In genomic region chr3:136893596-136894402, GRCm38 (mm10) we compare ENCODE assay signal across 18 mouse cellular contexts.
DNase-seq lines count a peak whose midpoint lies in the region; ATAC-seq and TF ChIP-seq lines count a peak whose summit lies in the region.
"Had no signal": no experiment of that assay in that cellular context is flagged by ENCODE, and none has a peak within 500 bp of the region (broad histone marks: within the 10 kb centered on the region; RNA-seq: fewer than 3 reads in every experiment).

No protein-coding gene starts in this region.

- no peak overlapping the region for H3K9ac ChIP-seq in forebrain, embryonic 16.5 days (replicated peaks; ENCODE audit: low read depth, low read length)
- no peak overlapping the region for H3K9ac ChIP-seq in midbrain, embryonic 12.5 days (replicated peaks)
- no peak overlapping the region for H3K9ac ChIP-seq in neural tube, embryonic 15.5 days (replicated peaks)
- H3K9ac ChIP-seq: kidney, embryonic 15.5 days; limb, embryonic 15.5 days; liver, embryonic 15.5 days; neural tube, embryonic 13.5 days had no signal

- ATAC-seq in forebrain, embryonic 16.5 days = peak; percentile 66
- ATAC-seq in midbrain, embryonic 12.5 days (ENCODE audit: low FRiP score, low read depth) = peak; percentile 59; the same call in 1 of the 2 replicates
- ATAC-seq in neural tube, embryonic 15.5 days (ENCODE audit: low FRiP score) = no peak

- TF ChIP-seq POLR2A in brain, embryonic 14.5 days (IDR thresholded peaks at IDR 0.05; ENCODE audit: borderline replicate concordance, extremely low read depth, insufficient read depth, insufficient read length, poor library complexity, severe bottlenecking) = no peak
- no peak for TF ChIP-seq POLR2A in cortical plate, adult 2 months (IDR thresholded peaks at IDR 0.05; ENCODE audit: extremely low read depth, insufficient read depth, low read length)

- H3K36me3 ChIP-seq in forebrain, embryonic 16.5 days (ENCODE audit: control insufficient read depth, insufficient read depth) = no peaks in the 10 kb centered on the region
- H3K36me3 ChIP-seq in midbrain, embryonic 12.5 days = no peaks in the 10 kb centered on the region
- peaks cover 12% of the 10 kb centered on the region for H3K36me3 ChIP-seq in neural tube, embryonic 15.5 days

- no peaks in the 10 kb centered on the region for H3K9me3 ChIP-seq in forebrain, embryonic 16.5 days (ENCODE audit: control insufficient read depth, low read length)
- no peaks in the 10 kb centered on the region for H3K9me3 ChIP-seq in midbrain, embryonic 12.5 days
- H3K9me3 ChIP-seq in neural tube, embryonic 15.5 days (replicated peaks) = no peaks in the 10 kb centered on the region
- H3K9me3 ChIP-seq: kidney, embryonic 15.5 days; limb, embryonic 15.5 days; liver, embryonic 15.5 days; neural tube, embryonic 13.5 days had no signal

- H3K4me1 ChIP-seq in cortical plate, adult 2 months (ENCODE audit: control insufficient read depth, insufficient read depth, low read length) = peaks cover 12% of the 10 kb centered on the region
- peaks cover 5% of the 10 kb centered on the region for H3K4me1 ChIP-seq in forebrain, embryonic 16.5 days (replicated peaks; ENCODE audit: control insufficient read depth, insufficient read depth, low read length)
- H3K4me1 ChIP-seq in midbrain, embryonic 12.5 days = peaks cover 12% of the 10 kb centered on the region; the same call in 1 of the 2 replicates
- peaks cover 10% of the 10 kb centered on the region; the same call in 1 of the 2 replicates for H3K4me1 ChIP-seq in neural tube, embryonic 15.5 days
- H3K4me1 ChIP-seq: kidney, embryonic 15.5 days; limb, embryonic 15.5 days; liver, embryonic 15.5 days had no signal

- no peak overlapping the region for H3K4me3 ChIP-seq in cortical plate, adult 2 months (ENCODE audit: insufficient read depth, low read length)
- H3K4me3 ChIP-seq in forebrain, embryonic 16.5 days (replicated peaks; ENCODE audit: low read length) = no peak overlapping the region
- H3K4me3 ChIP-seq in midbrain, embryonic 12.5 days = no peak overlapping the region
- no peak overlapping the region for H3K4me3 ChIP-seq in neural tube, embryonic 15.5 days (replicated peaks)
- H3K4me3 ChIP-seq: heart, adult 2 months; kidney, embryonic 15.5 days; limb, embryonic 15.5 days; liver, embryonic 15.5 days; neural tube, embryonic 13.5 days had no signal

- no peak for TF ChIP-seq CTCF in brain, embryonic 14.5 days (IDR thresholded peaks at IDR 0.05; ENCODE audit: borderline replicate concordance, extremely low read depth, insufficient read depth, insufficient read length)
- no peak for TF ChIP-seq CTCF in cortical plate, adult 2 months (IDR thresholded peaks at IDR 0.05; ENCODE audit: extremely low read depth, insufficient read depth, low read length)

- WGBS in forebrain, embryonic 16.5 days = 15% methylated on average over 18 of the region's 18 CpGs
- WGBS in midbrain, embryonic 12.5 days = 43% methylated on average over 18 of the region's 18 CpGs
- 38% methylated on average over 18 of the region's 18 CpGs for WGBS in neural tube, embryonic 15.5 days

- H3K27me3 ChIP-seq in forebrain, embryonic 16.5 days (replicated peaks; ENCODE audit: control insufficient read depth, insufficient read depth, low read length) = no peaks in the 10 kb centered on the region
- no peaks in the 10 kb centered on the region for H3K27me3 ChIP-seq in midbrain, embryonic 12.5 days
- H3K27me3 ChIP-seq in neural tube, embryonic 15.5 days (replicated peaks) = no peaks in the 10 kb centered on the region
- H3K27me3 ChIP-seq: kidney, embryonic 15.5 days; limb, embryonic 15.5 days; liver, embryonic 15.5 days; neural tube, embryonic 13.5 days had no signal

- peak; percentile 75 for DNase-seq in brain, embryonic 14.5 days (ENCODE audit: low read depth)
- no peak for DNase-seq in right cerebral cortex, postnatal 36 days (ENCODE audit: low spot score in 2 of 2)
- no peak for DNase-seq in thymus, postnatal 25 days
- DNase-seq in thymus, postnatal 4 days = no peak
- DNase-seq: cerebellum, adult 11 months; cerebellum, postnatal 14 days; heart, adult 2 months; heart, postnatal 36 days; layer of hippocampus, postnatal 36 days; spleen, adult 18-20 months had no signal

- H3K27ac ChIP-seq in cortical plate, adult 2 months (ENCODE audit: insufficient read depth, low read length) = 0 out of 2 replicates have a peak overlapping the region, but pooled peaks have one; percentile 65
- H3K27ac ChIP-seq in forebrain, embryonic 16.5 days (ENCODE audit: low read length) = peak overlapping the region; percentile 39; the same call in 1 of the 2 replicates
- H3K27ac ChIP-seq in midbrain, embryonic 12.5 days (replicated peaks) = no peak overlapping the region; the same call in 1 of the 2 replicates
- H3K27ac ChIP-seq in neural tube, embryonic 15.5 days (replicated peaks) = no peak overlapping the region
- H3K27ac ChIP-seq: heart, adult 2 months; kidney, embryonic 15.5 days; limb, embryonic 15.5 days; liver, embryonic 15.5 days; neural tube, embryonic 13.5 days had no signal

- H3K4me2 ChIP-seq in forebrain, embryonic 16.5 days (ENCODE audit: low read length) = no peak overlapping the region; the same call in 1 of the 2 replicates
- H3K4me2 ChIP-seq in midbrain, embryonic 12.5 days (replicated peaks) = peak overlapping the region; percentile 14; the same call in 1 of the 2 replicates
- no peak overlapping the region for H3K4me2 ChIP-seq in neural tube, embryonic 15.5 days
- H3K4me2 ChIP-seq: kidney, embryonic 15.5 days; limb, embryonic 15.5 days; liver, embryonic 15.5 days; neural tube, embryonic 13.5 days had no signal

Comparison
In these comparisons a context has a peak if more than half of its experiments do, and no peak if none do; other contexts are left out.
1. H3K27ac ChIP-seq: peak in cortical plate, adult 2 months (single experiment) and forebrain, embryonic 16.5 days (single experiment); none in midbrain, embryonic 12.5 days (single experiment) and neural tube, embryonic 15.5 days (single experiment).